Mouse (Mus musculus) forebrain, embryonic 16.5 days (tissue): ENCODE data around the gene Mepe. TPM values are rescaled to one million over a fixed set of nuclear protein-coding genes. Genes with fewer than 3 reads are reported as not detected.

Experiments
- ATAC-seq: fragments of 200-750 bp; cut with Nextera tagmentation; 2 replicates; pipeline ENCODE4 v1.8.0; 2017; ENCODE audit warnings: mild to moderate bottlenecking, moderate library complexity
- H3K27ac ChIP-seq: fragments of 300-500 bp; sonication (generic); 2 replicates; pipeline ENCODE4 v1.5.1; 2014; ENCODE audit warnings: low read length, control low read depth
- H3K27me3 ChIP-seq: fragments of 300-500 bp; sonication (generic); replicated peaks from 2 replicates; pipeline ENCODE4 v1.6.1; 2014; ENCODE audit warnings: low read length; ENCODE audit not compliant: control insufficient read depth, insufficient read depth
- H3K36me3 ChIP-seq: fragments of 300-500 bp; sonication (generic); 2 replicates; pipeline ENCODE4 v1.6.1; 2014; ENCODE audit not compliant: control insufficient read depth, insufficient read depth
- H3K4me1 ChIP-seq: fragments of 300-500 bp; sonication (generic); replicated peaks from 2 replicates; pipeline ENCODE4 v1.6.1; 2014; ENCODE audit warnings: low read length; ENCODE audit not compliant: control insufficient read depth, insufficient read depth
- H3K4me2 ChIP-seq: fragments of 300-500 bp; sonication (generic); 2 replicates; pipeline ENCODE4 v1.6.1; 2014; ENCODE audit warnings: mild to moderate bottlenecking, low read length, control low read depth
- H3K4me3 ChIP-seq: fragments of 300-500 bp; sonication (generic); replicated peaks from 2 replicates; pipeline ENCODE4 v1.5.1; 2014; ENCODE audit warnings: mild to moderate bottlenecking, low read length, control low read depth
- H3K9ac ChIP-seq: fragments of 300-500 bp; sonication (generic); replicated peaks from 2 replicates; pipeline ENCODE4 v1.6.1; 2014; ENCODE audit warnings: low read depth, low read length, control low read depth
- H3K9me3 ChIP-seq: fragments of 300-500 bp; sonication (generic); 2 replicates; pipeline ENCODE4 v1.6.1; 2016; ENCODE audit warnings: low read length; ENCODE audit not compliant: control insufficient read depth
- WGBS: fragments of 180-500 bp; shearing (Covaris S2); extraction: QIAGEN DNeasy Blood & Tissue Kit; methylation state at CpG from one replicate; pipeline ENCODE4 v1.1.7; 2014; 5-methylcytosine and 5-hydroxymethylcytosine counted together
- polyA plus RNA-seq: library from polyadenylated mRNA; unstranded; fragments of >200 nt; fragmentation: Nextera tagmentation; extraction: Ambion mirVana; gene quantifications from 2 replicates; pipeline ENCODE4 v1.2.1, GENCODE M21; 2015

The Mepe gene
- polyA plus RNA-seq, 1 experiment from 2014 or later: not detected

DNA sequence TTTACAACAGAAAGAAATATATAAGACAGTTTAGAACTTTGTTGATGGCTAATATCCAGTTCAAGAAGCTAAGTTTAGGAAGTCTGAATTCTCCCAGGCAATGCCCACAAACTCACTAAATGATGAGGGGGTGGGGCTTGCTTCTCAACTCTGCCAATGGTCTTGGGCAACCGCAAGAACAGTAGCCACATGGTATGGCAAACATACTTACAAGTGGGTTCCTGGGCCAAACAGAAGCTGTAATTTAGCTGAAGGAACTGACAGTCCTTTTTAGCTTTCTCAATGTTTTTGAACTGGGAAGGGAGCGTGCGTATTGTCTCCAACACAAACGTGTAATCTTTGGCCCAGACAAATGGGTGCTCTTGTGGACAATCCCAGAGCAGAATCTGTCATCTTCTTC, 46.2 kb downstream of the Mepe start:
- H3K4me1 ChIP-seq: 0 out of 2 replicates have a peak, but pooled peaks cover 2% of the 10 kb centered on the region
- no peak overlapping the region for H3K4me3 ChIP-seq
- no peak overlapping the region for H3K9ac ChIP-seq
- no peak for ATAC-seq
- H3K27ac ChIP-seq: no peak overlapping the region
- no peaks in the 10 kb centered on the region for H3K9me3 ChIP-seq
- H3K4me2 ChIP-seq: no peak overlapping the region
- no peaks in the 10 kb centered on the region for H3K36me3 ChIP-seq
- 91% methylated on average over 4 of the region's 4 CpGs for WGBS
- no peaks in the 10 kb centered on the region for H3K27me3 ChIP-seq

DNA sequence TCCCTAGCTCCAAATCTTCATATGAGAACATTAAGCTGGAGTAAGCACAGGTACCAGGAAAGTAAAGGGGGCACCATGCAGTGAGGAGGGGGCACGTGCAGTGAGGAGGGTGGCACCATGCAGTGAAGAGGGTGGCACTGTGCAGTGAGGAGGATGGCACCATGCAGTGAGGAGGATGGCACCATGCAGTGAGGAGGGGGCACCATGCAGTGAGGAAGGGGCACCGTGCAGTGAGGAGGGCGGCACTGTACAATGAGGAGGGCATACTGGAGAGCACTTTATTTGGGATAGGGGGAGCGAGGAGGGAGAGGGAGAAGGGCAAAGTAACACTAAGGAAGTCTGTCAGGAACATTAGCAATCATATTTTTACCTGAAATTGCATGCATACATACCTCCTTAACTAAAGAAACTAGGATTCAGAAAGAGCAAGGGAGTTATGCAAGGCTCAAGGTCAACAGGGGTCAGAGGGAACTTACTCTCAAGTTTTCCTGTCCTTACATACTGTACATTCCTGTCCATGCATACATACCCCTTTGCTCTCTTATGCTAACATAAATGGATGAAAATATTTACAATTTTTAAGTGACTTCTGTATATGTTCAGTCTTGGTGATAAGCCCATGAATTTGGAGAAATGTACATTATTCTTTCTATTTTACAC, 48.6 kb downstream of the Mepe start:
- Histone ChIP-seq H3K4me1 (0 out of 2 replicates have a peak, but pooled peaks cover 2% of the 10 kb centered on the region), H3K9ac (no peak overlapping the region), H3K27me3 (no peaks in the 10 kb centered on the region), H3K36me3 (no peaks in the 10 kb centered on the region), H3K27ac (no peak overlapping the region), H3K4me2 (no peak overlapping the region), H3K4me3 (no peak overlapping the region), H3K9me3 (no peaks in the 10 kb centered on the region)
- WGBS: 80% methylated on average over 4 of the region's 4 CpGs
- ATAC-seq: no peak

GRCm38 (mm10) chr5:104374308-104374660, 49.2 kb downstream of the Mepe start:
- no peaks in the 10 kb centered on the region for H3K27me3 ChIP-seq
- no peak overlapping the region for H3K9ac ChIP-seq
- H3K4me1 ChIP-seq: 0 out of 2 replicates have a peak, but pooled peaks cover 2% of the 10 kb centered on the region
- 84% methylated on average over 6 of the region's 6 CpGs for WGBS
- H3K36me3 ChIP-seq: no peaks in the 10 kb centered on the region
- H3K9me3 ChIP-seq: no peaks in the 10 kb centered on the region
- no peak overlapping the region for H3K4me2 ChIP-seq
- no peak overlapping the region for H3K27ac ChIP-seq
- H3K4me3 ChIP-seq: no peak overlapping the region
- no peak for ATAC-seq

DNA sequence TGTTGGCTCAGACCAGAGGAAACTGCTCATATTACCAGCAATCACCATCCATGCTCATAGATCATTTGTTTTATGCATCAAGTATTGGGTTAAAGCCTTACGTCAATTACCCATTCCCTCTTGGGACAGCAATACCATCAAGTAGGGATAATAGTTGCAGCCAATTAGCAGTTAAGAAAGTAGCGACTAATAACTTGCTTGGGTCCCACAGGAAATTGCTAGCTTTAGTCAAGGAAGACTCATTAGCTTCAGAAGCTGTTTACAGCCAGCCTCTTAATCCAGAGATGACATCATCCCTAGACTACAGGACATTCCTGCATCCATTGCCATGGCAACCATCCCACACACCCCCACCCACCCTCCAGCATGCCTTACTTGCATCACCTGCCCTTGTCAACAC, 50.0 kb downstream of the Mepe start:
- Histone ChIP-seq H3K4me2 (no peak overlapping the region), H3K4me1 (0 out of 2 replicates have a peak, but pooled peaks cover 2% of the 10 kb centered on the region), H3K9ac (no peak overlapping the region), H3K27me3 (no peaks in the 10 kb centered on the region), H3K27ac (no peak overlapping the region), H3K9me3 (no peaks in the 10 kb centered on the region), H3K4me3 (no peak overlapping the region), H3K36me3 (no peaks in the 10 kb centered on the region)
- 0 out of 2 replicates have a peak, but pooled peaks have one; percentile 18 for ATAC-seq
- 20% methylated on average over 2 of the region's 2 CpGs for WGBS

DNA sequence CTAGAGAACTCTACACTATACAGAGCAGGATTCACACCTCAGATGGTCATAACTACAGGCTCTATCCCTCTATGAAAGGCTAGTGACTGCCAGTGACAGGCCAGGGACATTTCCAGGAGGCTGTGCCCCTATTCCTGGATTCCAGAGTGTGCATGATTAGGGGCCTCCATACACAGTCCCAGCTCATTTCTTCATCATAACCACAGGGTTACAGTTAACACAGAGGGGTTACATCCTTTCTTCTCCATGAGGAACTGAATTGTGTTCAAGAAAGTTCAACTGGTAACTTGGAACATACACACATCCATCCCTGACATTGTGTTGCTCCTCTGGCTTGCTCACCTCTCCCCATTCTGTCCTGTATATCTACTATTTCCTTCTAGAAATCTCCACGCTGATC, 51.8 kb downstream of the Mepe start:
- WGBS: 82% methylated on average over 1 of the region's 1 CpGs
- ATAC-seq: no peak
- no peaks in the 10 kb centered on the region for H3K27me3 ChIP-seq

DNA sequence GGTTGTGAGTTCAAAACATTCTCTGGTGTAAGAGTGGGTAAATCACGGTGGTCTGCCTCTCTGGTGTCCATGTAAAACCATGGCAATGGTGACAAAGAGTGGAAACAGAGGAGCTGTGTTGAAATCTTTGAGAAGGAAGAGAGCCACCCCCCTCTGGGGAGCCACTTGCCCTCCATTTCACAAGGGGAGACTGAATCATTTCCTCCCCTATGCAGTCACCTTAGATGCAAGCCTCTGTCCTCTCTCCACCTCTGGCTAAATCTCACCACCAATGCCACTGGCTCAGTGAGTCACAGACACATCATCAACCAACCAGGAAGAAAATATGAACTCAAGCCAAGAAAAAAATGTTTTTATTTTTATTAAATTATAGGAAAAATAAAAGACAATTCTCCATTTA, 55.4 kb downstream of the Mepe start:
- Histone ChIP-seq H3K27ac (no peak overlapping the region), H3K9ac (no peak overlapping the region), H3K27me3 (no peaks in the 10 kb centered on the region), H3K4me2 (no peak overlapping the region), H3K4me3 (no peak overlapping the region), H3K36me3 (no peaks in the 10 kb centered on the region), H3K4me1 (no peaks in the 10 kb centered on the region), H3K9me3 (no peaks in the 10 kb centered on the region)
- WGBS: 93% methylated on average over 1 of the region's 1 CpGs
- ATAC-seq: no peak

More for the DNA sequence above, 51.8 kb downstream of the Mepe start:
- Histone ChIP-seq H3K9me3 (no peaks in the 10 kb centered on the region), H3K27ac (no peak overlapping the region), H3K9ac (no peak overlapping the region), H3K36me3 (no peaks in the 10 kb centered on the region), H3K4me2 (no peak overlapping the region), H3K4me1 (no peaks in the 10 kb centered on the region), H3K4me3 (no peak overlapping the region)

DNA sequence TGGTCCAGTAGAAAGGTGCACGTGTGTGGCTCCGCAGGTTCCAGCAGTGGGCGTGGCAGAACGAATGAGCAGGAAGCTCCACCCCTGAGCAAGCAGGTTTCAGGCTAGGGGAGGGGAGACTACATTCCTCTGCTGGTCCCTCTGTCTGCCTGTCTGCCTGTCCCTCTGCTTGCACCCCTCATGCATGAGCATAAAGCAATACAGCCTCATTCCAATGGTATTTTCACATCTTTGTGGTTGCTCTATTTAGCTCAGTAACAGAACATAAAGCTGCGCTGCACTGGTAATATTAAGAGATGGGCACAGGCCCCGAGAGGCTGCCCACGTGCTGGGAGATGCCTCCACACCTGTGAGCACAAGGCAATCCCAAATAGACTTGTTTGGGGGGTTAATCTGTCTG, 56.5 kb downstream of the Mepe start:
- Histone ChIP-seq H3K4me1 (no peaks in the 10 kb centered on the region), H3K36me3 (no peaks in the 10 kb centered on the region), H3K4me3 (no peak overlapping the region), H3K9ac (no peak overlapping the region), H3K9me3 (no peaks in the 10 kb centered on the region), H3K27ac (no peak overlapping the region), H3K4me2 (no peak overlapping the region), H3K27me3 (no peaks in the 10 kb centered on the region)
- ATAC-seq: no peak
- 77% methylated on average over 3 of the region's 7 CpGs for WGBS

GRCm38 (mm10) chr5:104384540-104384939, 59.4 kb downstream of the Mepe start:
- H3K27me3 ChIP-seq: no peaks in the 10 kb centered on the region
- H3K27ac ChIP-seq: no peak overlapping the region
- no peak overlapping the region for H3K9ac ChIP-seq
- no peak overlapping the region for H3K4me2 ChIP-seq
- no peaks in the 10 kb centered on the region for H3K4me1 ChIP-seq
- no peak for ATAC-seq
- H3K4me3 ChIP-seq: no peak overlapping the region
- no peaks in the 10 kb centered on the region for H3K36me3 ChIP-seq
- no peaks in the 10 kb centered on the region for H3K9me3 ChIP-seq
- 93% methylated on average over 7 of the region's 7 CpGs for WGBS

DNA sequence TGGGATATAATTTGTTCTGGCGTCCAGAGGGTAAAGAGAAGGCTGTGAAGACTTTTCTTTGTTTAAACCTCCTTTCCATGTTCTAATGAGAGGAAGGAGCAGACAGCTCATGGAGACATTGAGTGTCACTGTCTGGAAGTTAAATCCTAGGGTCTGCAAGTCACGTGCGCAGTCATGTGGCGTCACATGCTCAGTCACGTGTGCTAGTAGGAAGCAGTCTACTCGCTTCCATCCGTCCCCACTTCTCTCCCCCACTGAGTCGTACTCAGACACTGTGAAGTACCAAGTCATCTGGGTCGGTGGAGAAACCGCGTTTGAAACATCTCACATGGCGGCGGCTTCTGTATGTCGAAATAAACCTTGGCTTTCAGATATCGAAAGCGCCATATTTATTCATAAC, 60.4 kb downstream of the Mepe start:
- H3K9me3 ChIP-seq: no peaks in the 10 kb centered on the region
- no peak overlapping the region for H3K4me2 ChIP-seq
- no peak overlapping the region for H3K9ac ChIP-seq
- H3K36me3 ChIP-seq: no peaks in the 10 kb centered on the region
- ATAC-seq: no peak
- no peaks in the 10 kb centered on the region for H3K27me3 ChIP-seq
- H3K4me1 ChIP-seq: no peaks in the 10 kb centered on the region
- no peak overlapping the region for H3K4me3 ChIP-seq
- 93% methylated on average over 16 of the region's 16 CpGs for WGBS
- no peak overlapping the region for H3K27ac ChIP-seq

- Histone ChIP-seq H3K9ac (no peak overlapping the region), H3K27me3 (no peaks in the 10 kb centered on the region), H3K27ac (no peak overlapping the region), H3K36me3 (no peaks in the 10 kb centered on the region), H3K4me1 (no peaks in the 10 kb centered on the region), H3K9me3 (no peaks in the 10 kb centered on the region), H3K4me2 (no peak overlapping the region), H3K4me3 (no peak overlapping the region)
- WGBS: 78% methylated on average over 5 of the region's 5 CpGs
- no peak for ATAC-seq
Measured at GRCm38 (mm10) chr5:104386908-104387307, 61.8 kb downstream of the Mepe start.
